Mouse (Mus musculus) midbrain, embryonic 16.5 days (tissue): ENCODE measurements around the gene Rbck1. TPM values are rescaled to one million over a fixed set of nuclear protein-coding genes. Genes with fewer than 3 reads are reported as not detected.

Source experiments
- polyA plus RNA-seq: library from polyadenylated mRNA; unstranded; fragments of >200 nt; fragmentation: Nextera tagmentation; extraction: Ambion mirVana; gene quantifications from 2 replicates; pipeline ENCODE4 v1.2.1, GENCODE M21; 2015

Gene Rbck1
- polyA plus RNA-seq, 1 experiment from 2014 or later: 104 TPM

Other genes with a start within 250 kb of the Rbck1 start
- 21.8 and 25.4 TPM in 2 replicates for gene Srxn1, start 227.1 kb downstream of the Rbck1 start, polyA plus RNA-seq
- gene Tcf15, start 189.1 kb downstream of the Rbck1 start, polyA plus RNA-seq: 0.69 and 1.0 TPM in 2 replicates
- 107 and 116 TPM in 2 replicates for gene Csnk2a1, start 105.8 kb downstream of the Rbck1 start, polyA plus RNA-seq
- gene Tbc1d20, start 38.8 kb downstream of the Rbck1 start, polyA plus RNA-seq: 33.6 and 34.2 TPM in 2 replicates
- gene Trib3, start 11.4 kb upstream of the Rbck1 start, polyA plus RNA-seq: 1.9 and 2.4 TPM in 2 replicates
- gene Nrsn2, start 44.0 kb upstream of the Rbck1 start, polyA plus RNA-seq: 50.8 and 64.8 TPM in 2 replicates
- 12.1 and 14.0 TPM in 2 replicates for gene Sox12, start 65.4 kb upstream of the Rbck1 start, polyA plus RNA-seq
- gene Zcchc3, start 82.4 kb upstream of the Rbck1 start, polyA plus RNA-seq: 12.6 and 14.7 TPM in 2 replicates
- gene 6820408C15Rik, start 82.9 kb upstream of the Rbck1 start, polyA plus RNA-seq: 1.7 and 1.8 TPM in 2 replicates
- gene Defb23, start 132.0 kb upstream of the Rbck1 start, polyA plus RNA-seq: not detected in 2 replicates
- not detected in 2 replicates for gene Defb20, start 144.4 kb upstream of the Rbck1 start, polyA plus RNA-seq
- not detected in 2 replicates for gene Defb22, start 157.5 kb upstream of the Rbck1 start, polyA plus RNA-seq
- gene Defb26, start 179.0 kb upstream of the Rbck1 start, polyA plus RNA-seq: not detected in 2 replicates
- not detected in 2 replicates for gene Defb28, start 185.6 kb upstream of the Rbck1 start, polyA plus RNA-seq
- gene Defb29, start 207.4 kb upstream of the Rbck1 start, polyA plus RNA-seq: not detected in 2 replicates
- gene Gm17416, start 236.7 kb upstream of the Rbck1 start, polyA plus RNA-seq: not detected in 2 replicates
- gene Defb21, start 240.1 kb upstream of the Rbck1 start, polyA plus RNA-seq: not detected in 2 replicates
- gene Defb19, start 247.7 kb upstream of the Rbck1 start, polyA plus RNA-seq: not detected in 2 replicates